Mouse (Mus musculus): ENCODE results near the gene Lrrc18.

The Lrrc18 gene

DNA sequence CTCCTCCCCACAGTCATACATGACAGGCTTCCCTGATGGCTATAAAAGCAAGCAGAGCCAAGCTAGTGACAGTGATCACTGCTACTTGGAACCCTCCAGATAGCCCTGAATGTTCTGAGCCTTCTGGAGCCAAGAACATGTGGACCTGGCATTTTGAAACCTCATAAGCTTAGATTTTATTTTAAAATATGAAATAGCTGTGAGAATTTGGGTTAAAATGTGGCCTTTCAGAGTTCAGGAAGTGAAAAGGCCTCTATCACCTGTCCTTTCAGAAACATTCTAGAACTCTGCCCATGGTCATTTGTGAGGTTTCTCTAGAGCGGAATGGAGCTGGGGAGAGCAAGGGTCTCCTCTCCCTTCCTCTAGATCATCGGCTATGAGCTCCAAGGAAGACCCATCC lies at the start of gene Lrrc18:
Lrrc18 (plus strand) TSS at position 301 of the 400 bp plus-strand sequence.
- DNase-seq, result no peak

DNA sequence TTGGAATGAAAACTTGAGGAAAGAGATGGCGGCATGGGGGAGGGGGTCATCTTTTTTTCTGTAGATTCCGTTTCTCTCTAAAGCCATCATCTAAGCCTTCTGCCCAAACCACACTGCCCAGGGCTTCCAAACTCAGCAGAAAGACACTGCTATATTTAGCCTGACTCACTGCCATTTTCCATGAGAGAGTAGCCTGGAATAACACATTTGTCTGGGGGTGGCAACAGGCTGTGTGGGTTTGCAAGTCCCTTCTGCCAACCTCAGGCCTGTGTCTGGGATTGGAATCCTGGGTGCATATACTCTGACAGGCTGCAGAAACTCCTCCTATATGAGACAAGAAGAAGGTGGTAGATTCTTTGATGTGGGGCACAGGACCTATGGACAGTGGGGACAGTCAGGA lies 43.7 kb upstream of the Lrrc18 start:
- DNase-seq, result peak; percentile 13 to 32

DNA sequence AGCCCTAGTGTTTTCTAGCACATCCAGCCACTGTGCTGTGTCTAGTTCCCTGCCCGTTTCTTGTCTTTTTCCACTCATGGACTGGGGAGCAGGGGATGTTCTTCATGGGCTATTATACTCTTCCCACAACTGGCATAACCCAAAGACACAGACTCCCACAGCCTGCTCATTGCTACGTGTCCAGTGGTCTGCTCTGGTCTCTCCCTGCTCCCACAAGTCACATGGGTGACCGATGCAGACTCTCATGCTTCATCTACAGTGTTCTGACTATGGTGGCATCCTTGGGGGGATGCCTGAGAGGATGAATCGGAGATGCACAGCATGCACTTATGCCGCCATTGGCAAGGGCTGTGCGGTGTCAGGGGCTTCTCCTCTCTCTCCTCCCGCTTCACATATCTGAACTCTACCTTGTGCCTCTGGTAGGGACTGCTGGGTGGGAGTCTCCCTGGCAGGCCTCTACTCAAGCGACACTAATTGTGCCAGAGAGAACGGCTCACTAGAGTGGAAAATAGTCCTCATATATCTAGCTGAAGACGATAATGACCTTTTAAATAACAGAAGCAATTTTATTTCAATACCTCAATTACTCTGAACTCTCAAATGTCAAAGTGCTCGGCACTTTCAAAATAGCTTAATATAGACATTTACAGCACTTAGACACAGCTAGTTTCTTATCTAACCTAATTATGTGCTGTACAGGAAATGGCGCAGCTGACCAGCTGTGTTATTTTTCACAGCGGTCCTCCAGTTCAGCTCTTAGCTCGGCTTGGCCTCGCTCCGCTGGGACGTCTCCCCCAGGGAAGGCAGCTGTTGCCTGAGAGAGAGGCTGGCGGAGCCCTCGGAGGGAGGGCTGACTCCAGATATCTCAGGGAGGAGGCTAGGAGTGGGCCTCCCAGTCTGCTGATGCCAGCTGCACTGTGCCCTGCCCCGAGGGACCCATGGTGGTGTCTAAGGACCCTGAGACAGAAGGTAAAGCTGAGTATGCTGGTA lies 40.6 kb upstream of the Lrrc18 start:
- no peak for DNase-seq

DNA sequence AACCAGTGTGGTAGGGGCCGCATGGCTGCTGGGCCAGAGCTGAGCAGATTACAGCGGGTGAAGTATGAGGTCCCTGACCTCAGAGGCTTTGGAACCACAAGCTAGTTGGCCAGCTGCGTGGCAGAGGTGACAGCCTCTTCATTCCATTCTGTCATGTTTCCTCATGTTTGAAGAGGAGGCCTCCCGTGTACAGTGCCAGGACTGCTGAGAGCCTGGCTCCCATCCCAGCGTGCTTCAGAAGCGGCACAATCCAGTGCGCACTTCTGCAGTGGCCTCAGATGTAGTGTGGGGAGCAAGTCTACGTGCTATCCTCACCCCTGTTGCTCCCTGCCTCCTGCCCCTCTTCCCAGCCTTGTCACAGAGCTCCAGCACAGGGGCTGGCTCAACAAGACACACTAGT lies 34.7 kb upstream of the Lrrc18 start:
- DNase-seq, result peak; percentile 51 to 61

GRCm38 (mm10) chr14:32958671-32959070 lies 32.5 kb upstream of the Lrrc18 start:
- DNase-seq, result no peak

DNA sequence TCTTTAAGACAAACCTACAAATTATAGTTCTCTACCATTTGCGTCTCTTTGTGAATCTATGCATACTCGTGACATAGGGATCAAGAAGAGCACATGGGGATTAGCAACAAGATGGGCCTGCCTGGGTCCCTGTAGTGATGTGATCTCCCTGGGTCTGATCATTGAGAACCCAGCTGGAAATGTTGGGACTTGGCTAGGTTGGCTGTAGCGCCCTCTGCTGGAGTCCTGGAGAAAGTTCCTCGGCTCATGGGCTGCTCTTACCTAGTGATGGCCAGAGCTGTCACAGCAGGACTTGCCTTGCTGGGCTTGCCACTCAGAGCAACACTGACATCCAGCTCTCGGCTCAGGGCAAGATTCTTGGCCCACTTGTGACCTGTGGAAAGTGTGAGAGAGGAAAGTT lies 30.7 kb upstream of the Lrrc18 start:
- DNase-seq, result peak; percentile 77 to 79

GRCm38 (mm10) chr14:32964742-32965141 lies 26.4 kb upstream of the Lrrc18 start:
- DNase-seq, result no peak

DNA sequence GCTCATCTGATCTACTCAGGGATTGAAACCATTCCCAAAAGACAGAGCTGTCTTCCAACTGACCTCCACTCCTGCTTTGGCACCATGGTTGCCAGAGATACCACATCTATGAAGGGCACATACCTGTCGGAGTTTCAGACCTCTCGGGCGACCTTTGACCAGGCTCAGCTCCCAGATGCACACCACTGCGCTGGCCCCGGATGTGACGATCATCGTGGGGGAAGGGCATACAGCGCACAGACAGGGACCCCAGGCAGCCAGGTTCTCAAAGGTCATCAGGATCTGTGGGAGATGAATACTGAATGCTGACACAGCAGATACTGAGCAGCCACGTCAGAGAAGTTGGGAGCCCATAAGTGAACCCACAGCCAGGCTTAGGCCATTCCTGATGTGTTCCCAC lies 20.5 kb upstream of the Lrrc18 start:
- no peak for DNase-seq

- DNase-seq, result no peak
Observed at GRCm38 (mm10) chr14:32984176-32984738, 6.9 kb upstream of the Lrrc18 start.

DNA sequence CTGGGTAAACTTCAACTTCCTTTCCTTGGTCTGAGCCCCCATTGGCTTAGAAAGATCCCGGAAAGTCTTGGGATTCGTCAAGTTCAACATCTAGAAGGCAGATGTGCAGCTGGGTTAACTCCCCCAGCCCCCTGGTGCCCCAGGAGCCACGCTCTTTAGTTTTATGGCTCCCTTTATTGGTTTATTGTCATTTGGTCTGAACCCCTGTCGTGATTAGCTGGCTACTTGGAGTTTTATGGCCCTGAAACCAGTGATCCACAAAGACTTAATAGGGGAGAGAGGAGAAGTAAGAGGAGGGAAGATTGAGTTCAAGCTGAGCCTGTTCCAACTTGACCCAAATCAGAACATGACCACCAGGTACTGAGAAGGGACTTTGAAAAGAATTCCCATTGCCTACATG lies 4.5 kb upstream of the Lrrc18 start:
- no peak for DNase-seq

GRCm38 (mm10) chr14:32994954-32995636 lies 3.9 kb downstream of the Lrrc18 start:
- no peak for DNase-seq

DNA sequence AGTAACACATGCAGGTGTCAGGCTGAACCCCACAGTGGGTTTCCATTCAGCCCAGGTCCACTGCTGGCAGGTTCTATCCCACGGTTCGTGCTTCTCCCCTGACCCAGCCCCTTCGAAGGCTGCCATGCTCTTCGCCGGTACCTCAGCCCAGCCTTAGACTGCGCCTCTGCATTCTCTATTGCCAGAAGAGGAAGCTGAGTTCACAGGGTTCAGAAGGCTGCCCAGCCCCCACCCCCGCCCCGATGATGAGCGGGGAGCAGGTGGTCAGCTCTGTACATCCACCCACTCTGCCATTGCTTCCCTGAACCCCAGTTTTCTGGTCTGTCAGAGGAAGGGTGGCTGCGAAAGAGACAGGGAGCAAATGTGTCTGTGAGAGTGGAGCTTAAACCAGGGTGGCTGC lies 8.3 kb downstream of the Lrrc18 start:
- no peak for DNase-seq

- peak; percentile 32 to 50 for DNase-seq
Observed at GRCm38 (mm10) chr14:33000112-33000979, 9.2 kb downstream of the Lrrc18 start.

DNA sequence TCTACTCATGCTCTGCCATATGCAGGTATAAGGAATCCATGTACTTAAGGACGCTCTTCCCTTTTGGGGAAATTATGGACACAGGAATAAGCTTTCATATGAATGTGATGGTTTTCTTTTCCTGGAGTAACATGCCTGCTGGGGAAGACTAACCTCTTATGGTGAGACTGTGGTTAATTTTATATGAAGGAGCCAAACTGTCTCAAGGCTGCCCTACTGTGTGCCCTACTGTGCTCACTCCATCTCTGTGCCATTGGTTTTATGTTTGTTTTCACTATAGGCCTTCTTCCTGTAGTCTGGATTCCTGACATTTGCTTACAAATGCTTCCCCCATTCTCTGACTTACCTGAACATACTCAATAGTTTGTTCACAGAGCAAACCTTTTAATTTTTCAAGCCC lies 13.9 kb downstream of the Lrrc18 start:
- DNase-seq, result no peak

DNA sequence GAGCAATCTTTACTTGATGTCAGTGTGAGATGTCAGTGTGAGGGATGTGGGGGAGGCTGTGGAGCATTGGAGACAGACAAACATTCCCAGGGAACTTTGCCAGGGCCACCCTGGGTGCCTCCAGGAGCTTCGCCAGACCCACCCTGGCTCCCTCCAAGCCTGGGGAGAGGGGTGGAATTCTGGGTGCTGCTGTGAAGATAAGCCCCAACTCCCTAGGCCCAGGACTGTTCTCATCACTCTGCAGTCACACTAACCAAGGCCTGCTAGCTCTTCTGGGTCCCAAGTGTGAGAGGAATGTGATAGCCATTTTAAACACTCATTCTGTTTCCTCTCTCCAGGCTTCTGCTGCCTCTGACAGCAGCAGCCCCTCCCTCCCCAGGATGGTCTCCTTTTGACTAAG lies 16.5 kb downstream of the Lrrc18 start:
- DNase-seq, result no peak

- no peak for DNase-seq
Observed at GRCm38 (mm10) chr14:33019050-33019449, 27.9 kb downstream of the Lrrc18 start.

GRCm38 (mm10) chr14:33019606-33020005 lies 28.4 kb downstream of the Lrrc18 start:
- no peak for DNase-seq

GRCm38 (mm10) chr14:33030849-33031248 lies 39.7 kb downstream of the Lrrc18 start:
- no peak for DNase-seq

DNA sequence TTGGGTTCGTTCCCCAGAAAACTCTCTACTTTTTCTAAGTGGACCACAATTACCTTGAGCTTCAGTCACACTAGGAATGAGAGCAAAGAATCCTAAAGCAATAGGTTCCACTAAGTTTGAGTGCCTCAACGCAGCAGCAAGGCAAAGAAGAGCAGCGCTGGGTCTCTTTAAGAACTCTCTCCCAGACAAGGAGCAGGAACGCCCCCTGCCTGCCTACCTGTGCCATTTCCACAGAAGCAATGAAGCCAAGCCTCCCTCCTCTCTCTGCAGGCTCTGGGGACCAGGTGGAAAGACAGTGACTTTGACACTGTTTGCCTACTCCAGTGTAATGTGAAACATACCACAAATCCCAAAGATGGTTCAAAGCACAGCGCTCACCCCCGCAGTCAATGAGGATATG lies 42.2 kb downstream of the Lrrc18 start:
- peak; percentile 52 to 76 for DNase-seq

DNA sequence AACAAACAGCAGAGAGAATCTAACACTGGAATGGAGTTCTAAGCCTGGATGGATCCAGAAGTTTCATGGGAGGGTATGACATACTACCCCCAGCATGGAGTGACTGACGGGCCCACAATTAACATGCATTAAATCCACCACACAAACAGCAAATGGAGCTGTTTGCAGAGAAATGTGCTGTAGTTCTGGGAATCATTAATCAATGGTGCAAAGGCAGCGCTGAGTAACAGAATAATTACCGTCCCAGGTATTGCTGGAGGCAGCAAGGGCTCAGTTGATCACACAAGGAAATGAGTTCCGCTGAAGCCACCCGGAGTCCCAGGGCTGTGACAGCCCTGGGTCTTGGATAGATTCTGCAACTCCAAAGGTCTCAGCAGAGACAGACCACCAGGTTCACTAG lies 44.2 kb downstream of the Lrrc18 start:
- DNase-seq, result no peak

DNA sequence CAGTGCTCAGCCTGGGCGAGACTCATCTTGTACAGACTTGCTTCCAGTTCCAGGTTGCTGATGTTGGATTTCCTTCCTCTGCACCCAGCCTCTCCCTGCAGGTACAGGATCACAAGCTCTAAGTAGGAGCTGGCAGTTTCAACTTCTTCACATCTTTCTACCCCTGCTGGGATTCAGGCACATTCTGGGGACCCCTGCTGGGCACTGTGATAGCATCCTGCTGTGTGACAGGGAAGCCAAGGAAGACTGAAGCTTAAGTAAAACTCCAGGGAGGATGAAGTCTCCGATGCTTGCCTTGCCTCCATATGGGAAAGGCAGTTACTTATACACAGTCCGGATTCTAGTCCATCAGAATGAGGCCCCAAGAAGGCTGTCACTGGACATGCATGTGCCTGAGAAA lies 45.6 kb downstream of the Lrrc18 start:
- DNase-seq, result peak in 1 of 2 experiments; percentile 12

DNA sequence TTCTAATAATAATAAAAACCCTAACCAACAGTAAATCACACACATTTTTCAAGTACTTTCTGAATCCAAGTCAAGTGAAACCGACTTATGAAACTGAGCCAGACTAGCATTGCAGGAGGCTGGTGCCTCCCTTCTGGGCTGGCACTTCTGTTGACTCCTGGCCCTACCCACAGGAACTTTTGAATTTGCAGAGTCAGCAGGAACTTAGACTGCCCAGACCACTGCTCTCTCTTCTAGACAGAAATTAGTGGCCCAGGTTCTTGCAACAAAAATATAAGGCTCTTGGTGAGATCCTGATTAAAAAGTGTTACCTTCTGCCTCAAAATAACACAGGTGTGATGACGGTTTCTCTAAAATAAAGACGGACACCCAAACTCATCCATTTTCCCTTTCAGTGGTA lies 54.0 kb downstream of the Lrrc18 start:
- no peak for DNase-seq

GRCm38 (mm10) chr14:33053441-33053840 lies 62.3 kb downstream of the Lrrc18 start:
- DNase-seq, result no peak

Measured in cerebellum, postnatal 14 days (tissue).